ENCODE assay signal across 21 mouse cellular contexts in genomic region chr2:134937666-134938065, GRCm38 (mm10).
A peak's percentile ranks its signal among the peaks of the same experiment; 100 is the strongest.
DNase-seq lines count a peak whose midpoint lies in the region; ATAC-seq and TF ChIP-seq lines count a peak whose summit lies in the region.
"Had no signal": no experiment of that assay in that cellular context is flagged by ENCODE, and none has a peak within 500 bp of the region (broad histone marks: within the 10 kb centered on the region; RNA-seq: fewer than 3 reads in every experiment).

No protein-coding gene starts in this region.

- no peak overlapping the region for H3K27ac ChIP-seq in forebrain, embryonic 12.5 days
- H3K27ac ChIP-seq in forebrain, postnatal 0 days (ENCODE audit: low read depth, low read length) = no peak overlapping the region
- 0 out of 2 replicates have a peak overlapping the region, but pooled peaks have one; percentile 10 for H3K27ac ChIP-seq in embryonic facial prominence, embryonic 10.5 days (replicated peaks)
- H3K27ac ChIP-seq: embryonic facial prominence, embryonic 12.5 days; forebrain, embryonic 10.5 days; forebrain, embryonic 15.5 days had no signal

- H3K4me2 ChIP-seq in forebrain, embryonic 12.5 days = no peak overlapping the region
- no peak overlapping the region for H3K4me2 ChIP-seq in forebrain, postnatal 0 days (ENCODE audit: low read depth)
- H3K4me2 ChIP-seq: embryonic facial prominence, embryonic 12.5 days; forebrain, embryonic 15.5 days had no signal

- H3K27me3 ChIP-seq in forebrain, embryonic 12.5 days = no peaks in the 10 kb centered on the region
- no peaks in the 10 kb centered on the region for H3K27me3 ChIP-seq in forebrain, postnatal 0 days (ENCODE audit: insufficient read depth, low read length)
- no peaks in the 10 kb centered on the region for H3K27me3 ChIP-seq in embryonic facial prominence, embryonic 10.5 days (replicated peaks; ENCODE audit: low read depth, poor library complexity, severe bottlenecking)
- H3K27me3 ChIP-seq: embryonic facial prominence, embryonic 12.5 days; forebrain, embryonic 15.5 days had no signal

- no peak overlapping the region for H3K4me3 ChIP-seq in forebrain, embryonic 12.5 days (replicated peaks)
- H3K4me3 ChIP-seq in forebrain, postnatal 0 days (ENCODE audit: low read depth, low read length) = no peak overlapping the region
- no peak overlapping the region for H3K4me3 ChIP-seq in embryonic facial prominence, embryonic 10.5 days
- H3K4me3 ChIP-seq: embryonic facial prominence, embryonic 12.5 days; forebrain, embryonic 10.5 days; forebrain, embryonic 15.5 days had no signal

- no peak overlapping the region for H3K9ac ChIP-seq in forebrain, embryonic 12.5 days
- no peak overlapping the region for H3K9ac ChIP-seq in forebrain, postnatal 0 days
- H3K9ac ChIP-seq: embryonic facial prominence, embryonic 12.5 days; forebrain, embryonic 15.5 days had no signal

- H3K36me3 ChIP-seq in forebrain, embryonic 12.5 days (replicated peaks) = no peaks in the 10 kb centered on the region
- H3K36me3 ChIP-seq in forebrain, postnatal 0 days (ENCODE audit: insufficient read depth) = no peaks in the 10 kb centered on the region
- no peaks in the 10 kb centered on the region for H3K36me3 ChIP-seq in embryonic facial prominence, embryonic 10.5 days (replicated peaks)
- H3K36me3 ChIP-seq: embryonic facial prominence, embryonic 12.5 days; forebrain, embryonic 10.5 days; forebrain, embryonic 15.5 days had no signal

- 31% methylated on average over 1 of the region's 1 CpGs for WGBS in forebrain, embryonic 12.5 days
- WGBS in forebrain, postnatal 0 days = 35% methylated on average over 1 of the region's 1 CpGs
- 6% methylated on average over 1 of the region's 1 CpGs for WGBS in embryonic facial prominence, embryonic 10.5 days

- H3K9me3 ChIP-seq in forebrain, embryonic 12.5 days = no peaks in the 10 kb centered on the region
- H3K9me3 ChIP-seq in forebrain, postnatal 0 days (ENCODE audit: low read length) = no peaks in the 10 kb centered on the region
- H3K9me3 ChIP-seq in embryonic facial prominence, embryonic 10.5 days = no peaks in the 10 kb centered on the region
- H3K9me3 ChIP-seq: embryonic facial prominence, embryonic 12.5 days; forebrain, embryonic 10.5 days; forebrain, embryonic 15.5 days had no signal

- DNase-seq in embryo, embryonic 11 days = peak; percentile 10
- no peak for DNase-seq in embryo, embryonic 9.5 days (ENCODE audit: extremely low spot score)
- no peak for DNase-seq in forebrain, postnatal 0 days
- DNase-seq in embryonic facial prominence, embryonic 10.5 days (ENCODE audit: low spot score) = peak; percentile 33
- DNase-seq in forelimb bud, embryonic 11.5 days (ENCODE audit: low read depth, low spot score) = peak; percentile 31
- DNase-seq in left cerebral cortex, adult 9 months (ENCODE audit: low spot score in 2 of 2) = no peak
- DNase-seq: adrenal gland, adult 8-10 months; adrenal gland, postnatal 14 days; adrenal gland, postnatal 36 days; cerebellum, adult 11-12 months; cerebellum, adult 2 months; cerebellum, adult 9-10 months; cerebellum, postnatal 10 days; cerebellum, postnatal 25 days had no signal

- peaks cover under 1% of the 10 kb centered on the region; the same call in 1 of the 2 replicates for H3K4me1 ChIP-seq in forebrain, embryonic 12.5 days
- H3K4me1 ChIP-seq in forebrain, postnatal 0 days (ENCODE audit: insufficient read depth) = no peaks in the 10 kb centered on the region
- peaks cover 12% of the 10 kb centered on the region for H3K4me1 ChIP-seq in embryonic facial prominence, embryonic 10.5 days
- H3K4me1 ChIP-seq: forebrain, embryonic 15.5 days had no signal

- 0 out of 2 replicates have a peak, but pooled peaks have one; percentile 23 for ATAC-seq in forebrain, embryonic 12.5 days (ENCODE audit: low FRiP score)
- ATAC-seq in forebrain, postnatal 0 days = no peak
- no peak for ATAC-seq in erythroid progenitor cell, adult 5-6 weeks (replicated peaks; ENCODE audit: low FRiP score, poor library complexity, severe bottlenecking)
- ATAC-seq: activated CD4-positive, CD25-positive, alpha-beta regulatory T cell, adult 4 months; forebrain, embryonic 15.5 days; Patski had no signal

- no peak for TF ChIP-seq CTCF in forebrain, postnatal 0 days (IDR thresholded peaks at IDR 0.05; ENCODE audit: low read depth)

Comparison
In these comparisons a context has a peak if more than half of its experiments do, and no peak if none do; other contexts are left out.
1. DNase-seq: peak in embryo, embryonic 11 days (single experiment), embryonic facial prominence, embryonic 10.5 days (single experiment) and forelimb bud, embryonic 11.5 days (single experiment); none in embryo, embryonic 9.5 days (single experiment), forebrain, postnatal 0 days (single experiment) and left cerebral cortex, adult 9 months (0 of 2).